ENCODE assay signal across 19 mouse cellular contexts in genomic region chr3:57551210-57551609, GRCm38 (mm10).
"Had no signal": no experiment of that assay in that cellular context is flagged by ENCODE, and none has a peak within 500 bp of the region (broad histone marks: within the 10 kb centered on the region; RNA-seq: fewer than 3 reads in every experiment).

No protein-coding gene starts in this region.

- H3K9me3 ChIP-seq: liver, embryonic 12.5 days; liver, embryonic 15.5 days; lung, embryonic 15.5 days; midbrain, embryonic 10.5 days; midbrain, embryonic 13.5 days had no signal

- H3K36me3 ChIP-seq: liver, embryonic 12.5 days; liver, embryonic 15.5 days; lung, embryonic 15.5 days; midbrain, embryonic 10.5 days; midbrain, embryonic 13.5 days had no signal

- H3K4me3 ChIP-seq: layer of hippocampus, adult 2 months; liver, embryonic 12.5 days; liver, embryonic 15.5 days; lung, embryonic 15.5 days; megakaryocyte, embryonic 14.5 days; midbrain, embryonic 10.5 days; midbrain, embryonic 13.5 days had no signal

- H3K4me1 ChIP-seq: liver, embryonic 12.5 days; liver, embryonic 15.5 days had no signal

- DNase-seq: kidney, adult 18-20 months; kidney, adult 9 months; kidney, postnatal 14 days; layer of hippocampus, adult 9-11 months; liver; lung, adult 18-20 months; lung, postnatal 10 days; lung, postnatal 36 days; thymus, adult 2 months; thymus, postnatal 14 days; thymus, postnatal 4 days had no signal

- H3K9ac ChIP-seq: liver, embryonic 12.5 days; liver, embryonic 15.5 days; lung, embryonic 15.5 days; midbrain, embryonic 13.5 days had no signal

- H3K4me2 ChIP-seq: liver, embryonic 12.5 days; liver, embryonic 15.5 days; lung, embryonic 15.5 days; midbrain, embryonic 13.5 days had no signal

- ATAC-seq: liver, embryonic 12.5 days; midbrain, embryonic 13.5 days; midbrain, embryonic 16.5 days had no signal

- H3K27me3 ChIP-seq: liver, embryonic 12.5 days; liver, embryonic 15.5 days; lung, embryonic 15.5 days; midbrain, embryonic 13.5 days had no signal

- H3K27ac ChIP-seq: layer of hippocampus, adult 2 months; liver, embryonic 12.5 days; liver, embryonic 15.5 days; lung, embryonic 15.5 days; midbrain, embryonic 10.5 days; midbrain, embryonic 13.5 days had no signal
